Mouse (Mus musculus): ENCODE measurements around the gene Patj.

DNA sequence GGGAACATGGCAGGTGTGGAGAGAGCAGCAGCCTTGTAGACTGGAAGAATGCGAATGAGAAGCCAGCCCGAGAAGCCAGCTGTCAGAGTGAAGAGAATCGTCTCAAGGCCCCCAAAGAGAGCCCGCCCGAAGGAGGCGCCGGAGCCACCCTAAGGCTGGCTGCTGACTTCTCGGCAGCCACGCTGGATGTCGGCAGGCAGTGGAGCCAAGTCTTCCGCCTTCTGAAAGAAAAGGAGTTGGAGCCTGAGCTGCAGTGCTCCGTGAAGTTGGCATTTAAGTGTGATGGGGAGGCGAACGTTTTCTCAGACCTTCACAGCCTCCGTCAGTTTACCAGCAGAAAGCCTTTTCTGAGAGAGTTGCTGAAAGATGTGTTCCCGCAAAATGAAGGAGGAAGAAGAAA lies 338.1 kb downstream of the Patj start:
- TF ChIP-seq POLR2A (IDR thresholded peaks at IDR 0.05; ENCODE audit: low read depth, low read length) (no peak), CTCF (IDR thresholded peaks at IDR 0.05; ENCODE audit: borderline replicate concordance, insufficient read depth, low read length) (no peak)

Measured in embryonic fibroblast, embryonic 13.5 days (primary cell).